Comparison of ENCODE assay signal across 14 mouse cellular contexts in genomic region chr11:112835468-112836092, GRCm38 (mm10). TPM values are rescaled to one million over a fixed set of nuclear protein-coding genes. Genes with fewer than 3 reads are reported as not detected.
DNase-seq lines count a peak whose midpoint lies in the region; ATAC-seq lines count a peak whose summit lies in the region.
"Had no signal": no experiment of that assay in that cellular context is flagged by ENCODE, and none has a peak within 500 bp of the region (broad histone marks: within the 10 kb centered on the region; RNA-seq: fewer than 3 reads in every experiment).

No protein-coding gene starts in this region.

- DNase-seq in embryo, embryonic 10 days (ENCODE audit: low spot score) = peak; percentile 27
- DNase-seq in embryo, embryonic 9.5 days (ENCODE audit: extremely low spot score) = no peak
- peak; percentile 18 for DNase-seq in 3T3-L1 (ENCODE audit: low read depth, low spot score)
- no peak for DNase-seq in layer of hippocampus, adult 18-20 months (ENCODE audit: low spot score in 2 of 2)
- no peak for DNase-seq in adrenal gland, postnatal 10 days
- no peak for DNase-seq in frontal cortex, postnatal 36 days (ENCODE audit: low spot score in 2 of 2)
- DNase-seq: heart, adult 11 months; kidney, adult 18-20 months; midbrain, embryonic 14.5 days had no signal

- no peak overlapping the region for H3K4me3 ChIP-seq in embryonic facial prominence, embryonic 15.5 days (replicated peaks)
- H3K4me3 ChIP-seq in lung, embryonic 16.5 days (ENCODE audit: low read length) = no peak overlapping the region

- no peaks in the 10 kb centered on the region for H3K9me3 ChIP-seq in embryonic facial prominence, embryonic 15.5 days (replicated peaks)
- H3K9me3 ChIP-seq in lung, embryonic 16.5 days (ENCODE audit: control insufficient read depth, low read length) = no peaks in the 10 kb centered on the region

- no peak overlapping the region for H3K27ac ChIP-seq in embryonic facial prominence, embryonic 15.5 days (replicated peaks)
- no peak overlapping the region for H3K27ac ChIP-seq in lung, embryonic 16.5 days (ENCODE audit: low read length)
- H3K27ac ChIP-seq: macrophage had no signal

- H3K27me3 ChIP-seq in embryonic facial prominence, embryonic 15.5 days = no peaks in the 10 kb centered on the region
- no peaks in the 10 kb centered on the region for H3K27me3 ChIP-seq in lung, embryonic 16.5 days (ENCODE audit: control insufficient read depth, insufficient read depth, low read depth, low read length)

- no peak overlapping the region for H3K9ac ChIP-seq in embryonic facial prominence, embryonic 15.5 days
- H3K9ac ChIP-seq in lung, embryonic 16.5 days (ENCODE audit: low read length) = no peak overlapping the region

- whole genome bisulfite sequencing in embryonic facial prominence, embryonic 15.5 days = 29% methylated on average over 7 of the region's 7 CpGs
- WGBS in lung, embryonic 16.5 days = 35% methylated on average over 7 of the region's 7 CpGs

- no peak overlapping the region for H3K4me2 ChIP-seq in embryonic facial prominence, embryonic 15.5 days (replicated peaks)
- no peak overlapping the region for H3K4me2 ChIP-seq in lung, embryonic 16.5 days (ENCODE audit: low read depth, low read length)

- peak; percentile 49; the same call in 1 of the 2 replicates for ATAC-seq in embryonic facial prominence, embryonic 15.5 days (ENCODE audit: insufficient number of reproducible peaks, low FRiP score, low TSS enrichment, low read depth)
- peak; percentile 61 for ATAC-seq in lung, embryonic 16.5 days (ENCODE audit: low read depth)
- ATAC-seq: activated CD4-positive, CD25-positive, alpha-beta regulatory T cell, adult 4 months had no signal

- 0 out of 2 replicates have a peak, but pooled peaks cover 4% of the 10 kb centered on the region for H3K4me1 ChIP-seq in embryonic facial prominence, embryonic 15.5 days
- H3K4me1 ChIP-seq in lung, embryonic 16.5 days (replicated peaks; ENCODE audit: control insufficient read depth, insufficient read depth, low read length) = peaks cover 4% of the 10 kb centered on the region

- no peaks in the 10 kb centered on the region for H3K36me3 ChIP-seq in embryonic facial prominence, embryonic 15.5 days
- no peaks in the 10 kb centered on the region for H3K36me3 ChIP-seq in lung, embryonic 16.5 days (ENCODE audit: control insufficient read depth, insufficient read depth, low read length)

RNA-seq across cellular contexts. Expression of gene Sox9, which starts 53.6 kb away (rescaled TPM):
- polyA plus RNA-seq in embryonic facial prominence, embryonic 15.5 days (2015; fragmentation: Nextera tagmentation; extraction: Ambion mirVana) = 45.3 and 60.0 TPM in 2 replicates
- 48.5 and 59.5 TPM in 2 replicates for polyA plus RNA-seq in lung, embryonic 16.5 days (2015; fragmentation: Nextera tagmentation; extraction: Ambion mirVana)
- 10 to 100 TPM; 24.7 to 35.0 TPM for total RNA-seq in layer of hippocampus, adult 18-20 months (2021)
- 1 to 10 TPM; 1.7 to 1.8 TPM for total RNA-seq in adrenal gland, postnatal 10 days (2021)
- total RNA-seq: hematopoietic stem cell, adult 5-6 weeks had no signal
- polyA plus RNA-seq: activated CD4-positive, CD25-positive, alpha-beta regulatory T cell, adult 4 months; macrophage had no signal

Comparison
In these comparisons a context has a peak if more than half of its experiments do, and no peak if none do; other contexts are left out.
1. DNase-seq: peak in embryo, embryonic 10 days (single experiment) and 3T3-L1 (single experiment); none in embryo, embryonic 9.5 days (single experiment), layer of hippocampus, adult 18-20 months (0 of 2), adrenal gland, postnatal 10 days (single experiment) and frontal cortex, postnatal 36 days (0 of 2).
2. RNA of gene Sox9, which starts 53.6 kb away (total RNA-seq): 24.7 to 35.0 TPM in layer of hippocampus, adult 18-20 months; 1.7 to 1.8 TPM in adrenal gland, postnatal 10 days; every median in the first group is over 4 times any median in the second.